Mouse (Mus musculus) hindbrain, embryonic 10.5 days (tissue): ENCODE measurements around the gene Nagpa. TPM values are rescaled to one million over a fixed set of nuclear protein-coding genes. Genes with fewer than 3 reads are reported as not detected.

Experiments
- DNase-seq: peaks from one replicate; pipeline ENCODE4 v3.0.0-alpha.2; 2017; ENCODE audit warnings: low spot score
- H3K27ac ChIP-seq: fragments of 300-500 bp; sonication (generic); 2 replicates; pipeline ENCODE4 v1.5.1; 2016; ENCODE audit warnings: mild to moderate bottlenecking, moderate library complexity
- H3K27me3 ChIP-seq: fragments of 300-500 bp; sonication (generic); 2 replicates; pipeline ENCODE4 v1.6.1; 2016; ENCODE audit warnings: mild to moderate bottlenecking; ENCODE audit not compliant: poor library complexity, insufficient read depth, severe bottlenecking
- H3K36me3 ChIP-seq: fragments of 300-500 bp; sonication (generic); 2 replicates; pipeline ENCODE4 v1.6.1; 2016; ENCODE audit warnings: mild to moderate bottlenecking, moderate library complexity
- H3K4me1 ChIP-seq: fragments of 300-500 bp; sonication (generic); replicated peaks from 2 replicates; pipeline ENCODE4 v1.6.1; 2016; ENCODE audit warnings: mild to moderate bottlenecking
- H3K4me3 ChIP-seq: fragments of 300-500 bp; sonication (generic); 2 replicates; pipeline ENCODE4 v1.5.1; 2016; ENCODE audit warnings: mild to moderate bottlenecking, moderate library complexity
- H3K9me3 ChIP-seq: fragments of 300-500 bp; sonication (generic); 2 replicates; pipeline ENCODE4 v1.6.1; 2016; ENCODE audit warnings: mild to moderate bottlenecking, moderate library complexity
- WGBS: fragments of 180-500 bp; shearing (Covaris S2); methylation state at CpG from one replicate; pipeline ENCODE4 v1.1.7; 2016; 5-methylcytosine and 5-hydroxymethylcytosine counted together
- polyA plus RNA-seq: library from polyadenylated mRNA; unstranded; fragments of >200 nt; fragmentation: Nextera tagmentation; extraction: Ambion mirVana; gene quantifications from 2 replicates; pipeline ENCODE4 v1.2.1, GENCODE M21; 2016

Nagpa gene
- polyA plus RNA-seq, 1 experiment from 2014 or later = 15.3 TPM

- no peaks in the 10 kb centered on the region for H3K36me3 ChIP-seq
- H3K27me3 ChIP-seq = 0 out of 2 replicates have a peak, but pooled peaks cover 2% of the 10 kb centered on the region
- no peaks in the 10 kb centered on the region for H3K4me1 ChIP-seq
- H3K27ac ChIP-seq = no peak overlapping the region
- H3K9me3 ChIP-seq = no peaks in the 10 kb centered on the region
- 69% methylated on average over 5 of the region's 5 CpGs for WGBS
- DNase-seq = no peak
- no peak overlapping the region for H3K4me3 ChIP-seq
Measured at GRCm38 (mm10) chr16:5217341-5218133, 13.7 kb upstream of the Nagpa start.

- DNase-seq = no peak
Measured at GRCm38 (mm10) chr16:5216686-5217085, 12.9 kb upstream of the Nagpa start.

GRCm38 (mm10) chr16:5214126-5214525, 10.3 kb upstream of the Nagpa start:
- 89% methylated on average over 2 of the region's 2 CpGs for WGBS
- Histone ChIP-seq H3K27me3 (0 out of 2 replicates have a peak, but pooled peaks cover 2% of the 10 kb centered on the region), H3K4me1 (no peaks in the 10 kb centered on the region), H3K4me3 (no peak overlapping the region), H3K9me3 (no peaks in the 10 kb centered on the region), H3K36me3 (no peaks in the 10 kb centered on the region), H3K27ac (no peak overlapping the region)
- DNase-seq = no peak

More at GRCm38 (mm10) chr16:5216686-5217085, 12.9 kb upstream of the Nagpa start:
- Histone ChIP-seq H3K36me3 (no peaks in the 10 kb centered on the region), H3K4me3 (no peak overlapping the region), H3K9me3 (no peaks in the 10 kb centered on the region), H3K27me3 (0 out of 2 replicates have a peak, but pooled peaks cover 2% of the 10 kb centered on the region), H3K4me1 (no peaks in the 10 kb centered on the region), H3K27ac (no peak overlapping the region)
- WGBS = 71% methylated on average over 6 of the region's 6 CpGs

GRCm38 (mm10) chr16:5212150-5212549, 8.3 kb upstream of the Nagpa start:
- Histone ChIP-seq H3K27me3 (peaks cover 6% of the 10 kb centered on the region; the same call in 1 of the 2 replicates), H3K9me3 (no peaks in the 10 kb centered on the region), H3K36me3 (no peaks in the 10 kb centered on the region), H3K4me1 (no peaks in the 10 kb centered on the region), H3K27ac (no peak overlapping the region), H3K4me3 (no peak overlapping the region)
- DNase-seq = no peak
- WGBS = 85% methylated on average over 3 of the region's 3 CpGs

- Histone ChIP-seq H3K27ac (no peak overlapping the region), H3K27me3 (peaks cover 4% of the 10 kb centered on the region; the same call in 1 of the 2 replicates), H3K9me3 (no peaks in the 10 kb centered on the region), H3K36me3 (no peaks in the 10 kb centered on the region), H3K4me1 (no peaks in the 10 kb centered on the region), H3K4me3 (no peak overlapping the region)
- 66% methylated on average over 2 of the region's 2 CpGs for WGBS
- DNase-seq = no peak
Measured at GRCm38 (mm10) chr16:5210365-5210764, 6.6 kb upstream of the Nagpa start.

GRCm38 (mm10) chr16:5206051-5206450, 2.2 kb upstream of the Nagpa start:
- H3K4me1 ChIP-seq = peaks cover 10% of the 10 kb centered on the region
- no peaks in the 10 kb centered on the region for H3K9me3 ChIP-seq
- DNase-seq = no peak
- H3K27me3 ChIP-seq = peaks cover 4% of the 10 kb centered on the region
- no peak overlapping the region for H3K27ac ChIP-seq
- H3K36me3 ChIP-seq = no peaks in the 10 kb centered on the region
- H3K4me3 ChIP-seq = no peak overlapping the region
- WGBS = 81% methylated on average over 5 of the region's 5 CpGs

GRCm38 (mm10) chr16:5205431-5205970, 1.7 kb upstream of the Nagpa start:
- H3K36me3 ChIP-seq = no peaks in the 10 kb centered on the region
- H3K27ac ChIP-seq = no peak overlapping the region
- H3K4me3 ChIP-seq = no peak overlapping the region
- peaks cover 10% of the 10 kb centered on the region for H3K4me1 ChIP-seq
- H3K9me3 ChIP-seq = no peaks in the 10 kb centered on the region
- DNase-seq = no peak
- WGBS = 90% methylated on average over 5 of the region's 5 CpGs
- peaks cover 4% of the 10 kb centered on the region for H3K27me3 ChIP-seq

GRCm38 (mm10) chr16:5203200-5203599, 612 bp downstream of the Nagpa start:
- Histone ChIP-seq H3K27ac (peak overlapping the region; percentile 80), H3K9me3 (no peaks in the 10 kb centered on the region), H3K27me3 (peaks cover 4% of the 10 kb centered on the region; the same call in 1 of the 2 replicates), H3K36me3 (peaks cover 15% of the 10 kb centered on the region), H3K4me1 (peaks cover 10% of the 10 kb centered on the region), H3K4me3 (peak overlapping the region; percentile 92)
- DNase-seq = no peak
- WGBS = 2% methylated on average over 36 of the region's 36 CpGs

- Histone ChIP-seq H3K27ac (no peak overlapping the region), H3K27me3 (peaks cover 4% of the 10 kb centered on the region; the same call in 1 of the 2 replicates), H3K9me3 (no peaks in the 10 kb centered on the region), H3K4me1 (peaks cover 10% of the 10 kb centered on the region), H3K36me3 (peaks cover 17% of the 10 kb centered on the region), H3K4me3 (peak overlapping the region; percentile 92)
- WGBS = 14% methylated on average over 4 of the region's 4 CpGs
- DNase-seq = peak; percentile 38
Measured at GRCm38 (mm10) chr16:5202681-5203080, 1.1 kb downstream of the Nagpa start.

GRCm38 (mm10) chr16:5195080-5195479, 8.7 kb downstream of the Nagpa start:
- no peak overlapping the region for H3K27ac ChIP-seq
- H3K27me3 ChIP-seq = no peaks in the 10 kb centered on the region
- no peak overlapping the region for H3K4me3 ChIP-seq
- peaks cover 23% of the 10 kb centered on the region for H3K36me3 ChIP-seq
- H3K4me1 ChIP-seq = no peaks in the 10 kb centered on the region
- H3K9me3 ChIP-seq = no peaks in the 10 kb centered on the region
- peak; percentile 47 for DNase-seq
- WGBS = 24% methylated on average over 6 of the region's 6 CpGs

- Histone ChIP-seq H3K9me3 (no peaks in the 10 kb centered on the region), H3K36me3 (no peaks in the 10 kb centered on the region), H3K4me3 (no peak overlapping the region), H3K27ac (no peak overlapping the region), H3K4me1 (peaks cover 5% of the 10 kb centered on the region; the same call in 1 of the 2 replicates), H3K27me3 (no peaks in the 10 kb centered on the region; the same call in 1 of the 2 replicates)
- DNase-seq = no peak
- 79% methylated on average over 7 of the region's 7 CpGs for WGBS
Measured at GRCm38 (mm10) chr16:5186234-5186633, 17.6 kb downstream of the Nagpa start.

- H3K4me1 ChIP-seq = peaks cover 5% of the 10 kb centered on the region; the same call in 1 of the 2 replicates
- no peaks in the 10 kb centered on the region for H3K9me3 ChIP-seq
- WGBS = 70% methylated on average over 7 of the region's 7 CpGs
- DNase-seq = no peak
- H3K27ac ChIP-seq = no peak overlapping the region
- no peaks in the 10 kb centered on the region for H3K36me3 ChIP-seq
- no peak overlapping the region for H3K4me3 ChIP-seq
- H3K27me3 ChIP-seq = no peaks in the 10 kb centered on the region; the same call in 1 of the 2 replicates
Measured at GRCm38 (mm10) chr16:5185691-5186090, 18.1 kb downstream of the Nagpa start.

- Histone ChIP-seq H3K36me3 (no peaks in the 10 kb centered on the region), H3K9me3 (no peaks in the 10 kb centered on the region), H3K4me3 (no peak overlapping the region), H3K27ac (no peak overlapping the region), H3K4me1 (peaks cover 5% of the 10 kb centered on the region; the same call in 1 of the 2 replicates), H3K27me3 (no peaks in the 10 kb centered on the region; the same call in 1 of the 2 replicates)
- WGBS = 86% methylated on average over 5 of the region's 5 CpGs
- no peak for DNase-seq
Measured at GRCm38 (mm10) chr16:5184956-5185355, 18.9 kb downstream of the Nagpa start.
